Mouse (Mus musculus) NIH3T3 (cell line): ENCODE results near the gene Mbd4.

Source experiments
- DNase-seq: peaks from one replicate; pipeline ENCODE4 v3.0.0-alpha.2; 2012; ENCODE audit warnings: low read depth

The Mbd4 gene

GRCm38 (mm10) chr6:115808488-115809231 lies 44.5 kb downstream of the Mbd4 start, which contains the start of gene Rpl32:
Gene Rpl32, minus strand, starts transcription at chr6:115808747.
- DNase-seq = peak; percentile 96

- DNase-seq = no peak
These were observed 45.0 kb downstream of the Mbd4 start for GRCm38 (mm10) chr6:115808196-115808487.

GRCm38 (mm10) chr6:115807464-115808195 lies 45.5 kb downstream of the Mbd4 start:
- peak; percentile 62 for DNase-seq

GRCm38 (mm10) chr6:115804432-115805192 lies 48.6 kb downstream of the Mbd4 start:
- DNase-seq = peak; percentile 21

- peak; percentile 92 for DNase-seq
These were observed 49.4 kb downstream of the Mbd4 start for GRCm38 (mm10) chr6:115803541-115804382.

DNA sequence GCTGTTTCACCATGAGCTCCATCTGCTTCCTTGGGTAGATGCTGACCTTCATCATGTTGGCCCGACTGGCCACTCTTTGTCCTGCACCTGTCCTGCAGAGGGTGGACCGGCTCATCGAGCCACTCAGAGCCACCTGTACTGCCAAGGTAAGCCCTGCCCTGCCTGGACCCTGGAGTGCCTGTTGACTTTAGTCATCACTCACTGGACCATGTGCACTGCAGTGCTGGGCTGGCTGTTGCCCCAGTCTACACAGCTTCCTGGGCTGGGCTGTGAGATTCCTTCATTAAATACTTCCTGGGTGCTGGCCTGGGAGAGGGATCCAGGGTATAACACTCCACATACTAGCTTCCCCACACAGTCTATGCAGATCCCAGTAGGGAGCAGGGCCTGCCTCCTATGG lies 51.4 kb downstream of the Mbd4 start:
- no peak for DNase-seq

DNA sequence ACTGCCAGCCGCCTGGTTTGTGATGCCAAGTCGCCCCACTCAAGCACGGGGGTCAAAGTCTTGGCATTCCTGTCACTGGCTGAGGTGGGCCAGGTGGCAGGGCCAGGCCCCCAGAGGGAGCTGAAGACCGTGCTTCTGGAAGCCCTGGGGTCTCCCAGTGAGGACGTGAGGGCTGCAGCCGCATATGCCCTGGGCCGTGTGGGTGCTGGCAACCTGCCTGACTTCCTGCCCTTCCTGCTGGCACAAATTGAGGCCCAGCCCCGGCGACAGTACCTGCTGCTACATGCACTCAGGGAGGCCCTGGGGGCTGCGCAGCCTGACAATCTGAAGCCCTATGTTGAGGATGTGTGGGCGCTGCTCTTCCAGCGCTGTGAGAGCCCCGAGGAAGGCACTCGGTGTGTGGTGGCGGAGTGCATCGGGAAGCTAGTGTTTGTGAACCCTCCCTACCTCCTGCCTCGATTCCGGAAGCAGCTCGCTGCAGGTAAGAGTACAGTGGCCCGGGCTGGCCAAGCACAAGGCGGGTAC lies 60.4 kb downstream of the Mbd4 start:
- no peak for DNase-seq

- DNase-seq = no peak
These were observed 61.1 kb downstream of the Mbd4 start for GRCm38 (mm10) chr6:115791842-115792686.

GRCm38 (mm10) chr6:115791016-115791415 lies 62.2 kb downstream of the Mbd4 start:
- DNase-seq = no peak
